Mouse (Mus musculus): Measurements from ENCODE around the gene Rapgef1. TPM values are rescaled to one million over a fixed set of nuclear protein-coding genes. Genes with fewer than 3 reads are reported as not detected.
A peak's percentile ranks its signal among the peaks of the same experiment; 100 is the strongest.

Rapgef1 gene
- polyA plus RNA-seq, 1 experiment from 2014 or later = 23.5 TPM

DNA sequence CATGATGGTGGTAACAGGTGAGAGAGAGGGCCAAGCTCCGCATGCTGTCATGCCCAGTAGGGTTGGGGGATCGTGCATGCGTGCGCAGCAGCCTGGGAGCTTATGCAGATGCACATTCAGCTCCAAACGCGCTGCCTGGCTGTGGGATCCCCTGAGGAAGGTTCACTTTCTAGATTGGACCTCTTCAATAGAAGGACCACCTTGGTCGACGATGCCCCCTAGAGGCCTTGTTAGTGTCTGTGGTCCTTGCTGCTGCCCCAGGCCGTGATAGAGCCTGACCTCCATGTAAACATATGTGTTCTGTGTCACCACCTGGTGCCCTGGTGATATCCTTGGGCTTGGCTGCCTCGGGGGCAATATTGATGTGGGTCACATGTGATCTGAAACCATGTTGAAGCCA is 30.3 kb upstream of the Rapgef1 start:
- Histone ChIP-seq H3K27me3 (ENCODE audit: control insufficient read depth, insufficient read depth, low read length) (no peaks in the 10 kb centered on the region), H3K4me2 (ENCODE audit: low read depth) (no peak overlapping the region), H3K4me3 (ENCODE audit: low read depth, low read length) (no peak overlapping the region), H3K27ac (ENCODE audit: low read depth, low read length) (no peak overlapping the region), H3K9me3 (ENCODE audit: control insufficient read depth, low read length) (no peaks in the 10 kb centered on the region), H3K36me3 (ENCODE audit: control insufficient read depth, insufficient read depth, low read length) (no peaks in the 10 kb centered on the region), H3K9ac (ENCODE audit: low read length) (no peak overlapping the region), H3K4me1 (ENCODE audit: control insufficient read depth, insufficient read depth, low read length) (peaks cover 5% of the 10 kb centered on the region; the same call in 1 of the 2 replicates)
- WGBS = 18% methylated on average over 10 of the region's 10 CpGs
- DNase-seq (ENCODE audit: low spot score) (peak; percentile 43), ATAC-seq (ENCODE audit: insufficient read depth, low FRiP score, low TSS enrichment) (no peak)

- Histone ChIP-seq H3K27me3 (ENCODE audit: control insufficient read depth, insufficient read depth, low read length) (no peaks in the 10 kb centered on the region), H3K9ac (ENCODE audit: low read length) (no peak overlapping the region), H3K27ac (ENCODE audit: low read depth, low read length) (no peak overlapping the region), H3K4me2 (ENCODE audit: low read depth) (no peak overlapping the region), H3K9me3 (ENCODE audit: control insufficient read depth, low read length) (no peaks in the 10 kb centered on the region), H3K4me3 (ENCODE audit: low read depth, low read length) (no peak overlapping the region), H3K4me1 (ENCODE audit: control insufficient read depth, insufficient read depth, low read length) (no peaks in the 10 kb centered on the region), H3K36me3 (ENCODE audit: control insufficient read depth, insufficient read depth, low read length) (no peaks in the 10 kb centered on the region)
- ATAC-seq (ENCODE audit: insufficient read depth, low FRiP score, low TSS enrichment) (no peak), DNase-seq (ENCODE audit: low spot score) (no peak)
- WGBS = 90% methylated on average over 6 of the region's 6 CpGs
Observed at GRCm38 (mm10) chr2:29591626-29592025, 27.9 kb upstream of the Rapgef1 start.

DNA sequence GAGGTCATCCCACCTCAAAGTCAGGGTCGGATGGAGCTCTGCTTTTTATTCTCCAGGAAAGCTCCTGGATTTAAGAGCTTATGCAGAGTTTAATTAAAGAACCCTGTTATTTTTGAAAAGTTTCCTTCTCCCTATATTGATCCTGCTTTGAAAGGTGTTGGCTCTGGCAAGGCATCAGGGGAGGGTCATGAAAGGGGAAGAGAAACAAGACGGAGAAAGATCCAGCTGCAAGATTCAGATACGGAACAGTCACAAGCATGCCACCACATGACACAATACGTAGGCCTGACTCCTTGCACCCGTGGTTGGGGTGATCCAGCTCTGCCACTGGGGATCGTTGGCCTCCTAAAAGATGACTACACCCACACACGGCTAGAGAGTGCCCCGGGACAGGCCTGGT is 27.0 kb upstream of the Rapgef1 start:
- H3K4me3 ChIP-seq (ENCODE audit: low read depth, low read length) = no peak overlapping the region
- no peaks in the 10 kb centered on the region for H3K36me3 ChIP-seq (ENCODE audit: control insufficient read depth, insufficient read depth, low read length)
- H3K9ac ChIP-seq (ENCODE audit: low read length) = no peak overlapping the region
- H3K27ac ChIP-seq (ENCODE audit: low read depth, low read length) = no peak overlapping the region
- H3K4me2 ChIP-seq (ENCODE audit: low read depth) = no peak overlapping the region
- ATAC-seq (ENCODE audit: insufficient read depth, low FRiP score, low TSS enrichment) = no peak
- no peaks in the 10 kb centered on the region for H3K27me3 ChIP-seq (ENCODE audit: control insufficient read depth, insufficient read depth, low read length)
- WGBS = 74% methylated on average over 8 of the region's 8 CpGs
- no peak for DNase-seq (ENCODE audit: low spot score)
- no peaks in the 10 kb centered on the region for H3K4me1 ChIP-seq (ENCODE audit: control insufficient read depth, insufficient read depth, low read length)
- H3K9me3 ChIP-seq (ENCODE audit: control insufficient read depth, low read length) = no peaks in the 10 kb centered on the region

DNA sequence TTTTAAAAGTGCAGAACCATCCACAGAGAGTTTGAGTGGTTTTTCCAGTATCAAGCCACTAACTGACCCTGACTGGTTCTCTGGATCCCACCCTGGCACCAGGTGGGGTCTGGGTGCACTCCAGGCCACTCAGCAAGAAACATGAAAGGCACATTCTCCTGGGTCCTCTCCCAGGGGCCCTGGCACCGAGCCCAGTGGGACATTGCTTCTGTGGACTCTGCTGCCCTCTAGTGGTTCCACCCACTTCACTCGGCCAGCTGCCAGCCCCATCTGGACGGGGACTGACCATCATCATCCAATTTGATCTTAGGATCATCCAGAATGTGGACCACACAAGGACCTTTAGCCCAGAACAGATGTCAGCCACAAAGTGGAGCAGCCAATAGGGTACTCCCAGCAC is 15.6 kb upstream of the Rapgef1 start:
- WGBS = 0% methylated on average over 3 of the region's 3 CpGs
- Histone ChIP-seq H3K36me3 (ENCODE audit: control insufficient read depth, insufficient read depth, low read length) (no peaks in the 10 kb centered on the region), H3K4me3 (ENCODE audit: low read depth, low read length) (no peak overlapping the region), H3K27me3 (ENCODE audit: control insufficient read depth, insufficient read depth, low read length) (no peaks in the 10 kb centered on the region), H3K4me1 (ENCODE audit: control insufficient read depth, insufficient read depth, low read length) (no peaks in the 10 kb centered on the region), H3K9ac (ENCODE audit: low read length) (no peak overlapping the region), H3K4me2 (ENCODE audit: low read depth) (no peak overlapping the region), H3K9me3 (ENCODE audit: control insufficient read depth, low read length) (no peaks in the 10 kb centered on the region), H3K27ac (ENCODE audit: low read depth, low read length) (no peak overlapping the region)
- ATAC-seq (ENCODE audit: insufficient read depth, low FRiP score, low TSS enrichment) = no peak
- DNase-seq (ENCODE audit: low spot score) = peak; percentile 82

DNA sequence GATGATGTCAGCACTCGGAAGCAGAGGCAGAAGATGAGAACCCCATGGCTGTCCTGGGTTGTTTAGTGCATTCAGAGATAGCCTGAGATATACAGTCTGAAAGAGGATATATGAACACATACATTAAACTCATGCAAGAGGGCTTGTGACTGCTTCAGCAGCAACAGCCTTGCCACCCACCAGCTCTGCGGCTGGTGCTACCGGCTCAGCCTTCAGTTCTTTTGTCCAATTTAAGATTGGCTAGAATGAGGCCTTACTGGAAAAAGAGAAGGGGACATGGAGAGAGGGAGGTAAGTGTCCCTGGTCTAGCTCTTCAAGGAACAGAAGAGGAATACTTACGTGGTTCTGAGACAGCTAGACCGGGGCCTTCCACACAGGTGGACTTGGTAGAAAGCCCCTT is 13.9 kb upstream of the Rapgef1 start:
- Histone ChIP-seq H3K27me3 (ENCODE audit: control insufficient read depth, insufficient read depth, low read length) (no peaks in the 10 kb centered on the region), H3K4me1 (ENCODE audit: control insufficient read depth, insufficient read depth, low read length) (no peaks in the 10 kb centered on the region), H3K9me3 (ENCODE audit: control insufficient read depth, low read length) (no peaks in the 10 kb centered on the region), H3K4me3 (ENCODE audit: low read depth, low read length) (no peak overlapping the region), H3K36me3 (ENCODE audit: control insufficient read depth, insufficient read depth, low read length) (no peaks in the 10 kb centered on the region), H3K27ac (ENCODE audit: low read depth, low read length) (no peak overlapping the region), H3K4me2 (ENCODE audit: low read depth) (no peak overlapping the region), H3K9ac (ENCODE audit: low read length) (no peak overlapping the region)
- DNase-seq (ENCODE audit: low spot score) (no peak), ATAC-seq (ENCODE audit: insufficient read depth, low FRiP score, low TSS enrichment) (no peak)
- WGBS = 91% methylated on average over 5 of the region's 5 CpGs

- Histone ChIP-seq H3K27me3 (ENCODE audit: control insufficient read depth, insufficient read depth, low read length) (no peaks in the 10 kb centered on the region), H3K9me3 (ENCODE audit: control insufficient read depth, low read length) (no peaks in the 10 kb centered on the region), H3K36me3 (ENCODE audit: control insufficient read depth, insufficient read depth, low read length) (no peaks in the 10 kb centered on the region), H3K27ac (ENCODE audit: low read depth, low read length) (no peak overlapping the region), H3K4me3 (ENCODE audit: low read depth, low read length) (no peak overlapping the region), H3K4me1 (ENCODE audit: control insufficient read depth, insufficient read depth, low read length) (no peaks in the 10 kb centered on the region), H3K4me2 (ENCODE audit: low read depth) (no peak overlapping the region), H3K9ac (ENCODE audit: low read length) (no peak overlapping the region)
- DNase-seq (ENCODE audit: low spot score) (no peak), ATAC-seq (ENCODE audit: insufficient read depth, low FRiP score, low TSS enrichment) (no peak)
- 47% methylated on average over 6 of the region's 6 CpGs for WGBS
Observed at GRCm38 (mm10) chr2:29606460-29606859, 13.1 kb upstream of the Rapgef1 start.

GRCm38 (mm10) chr2:29617341-29617740 is 2.2 kb upstream of the Rapgef1 start:
- 100% methylated on average over 1 of the region's 1 CpGs for WGBS
- Histone ChIP-seq H3K9ac (ENCODE audit: low read length) (no peak overlapping the region), H3K27ac (ENCODE audit: low read depth, low read length) (no peak overlapping the region), H3K9me3 (ENCODE audit: control insufficient read depth, low read length) (no peaks in the 10 kb centered on the region), H3K4me3 (ENCODE audit: low read depth, low read length) (no peak overlapping the region), H3K36me3 (ENCODE audit: control insufficient read depth, insufficient read depth, low read length) (no peaks in the 10 kb centered on the region), H3K4me1 (ENCODE audit: control insufficient read depth, insufficient read depth, low read length) (peaks cover 11% of the 10 kb centered on the region), H3K27me3 (ENCODE audit: control insufficient read depth, insufficient read depth, low read length) (no peaks in the 10 kb centered on the region), H3K4me2 (ENCODE audit: low read depth) (no peak overlapping the region)
- DNase-seq (ENCODE audit: low spot score) (no peak), ATAC-seq (ENCODE audit: insufficient read depth, low FRiP score, low TSS enrichment) (no peak)

GRCm38 (mm10) chr2:29618926-29619483 is 515 bp upstream of the Rapgef1 start:
- no peak for ATAC-seq (ENCODE audit: insufficient read depth, low FRiP score, low TSS enrichment)
- Histone ChIP-seq H3K36me3 (ENCODE audit: control insufficient read depth, insufficient read depth, low read length) (no peaks in the 10 kb centered on the region), H3K4me3 (ENCODE audit: low read depth, low read length) (no peak overlapping the region; the same call in 1 of the 2 replicates), H3K4me1 (ENCODE audit: control insufficient read depth, insufficient read depth, low read length) (peaks cover 13% of the 10 kb centered on the region), H3K4me2 (ENCODE audit: low read depth) (no peak overlapping the region), H3K27ac (ENCODE audit: low read depth, low read length) (no peak overlapping the region), H3K9me3 (ENCODE audit: control insufficient read depth, low read length) (no peaks in the 10 kb centered on the region), H3K9ac (ENCODE audit: low read length) (no peak overlapping the region; the same call in 1 of the 2 replicates), H3K27me3 (ENCODE audit: control insufficient read depth, insufficient read depth, low read length) (no peaks in the 10 kb centered on the region)
- WGBS = 65% methylated on average over 8 of the region's 8 CpGs
- DNase-seq (ENCODE audit: low spot score) = no peak

DNA sequence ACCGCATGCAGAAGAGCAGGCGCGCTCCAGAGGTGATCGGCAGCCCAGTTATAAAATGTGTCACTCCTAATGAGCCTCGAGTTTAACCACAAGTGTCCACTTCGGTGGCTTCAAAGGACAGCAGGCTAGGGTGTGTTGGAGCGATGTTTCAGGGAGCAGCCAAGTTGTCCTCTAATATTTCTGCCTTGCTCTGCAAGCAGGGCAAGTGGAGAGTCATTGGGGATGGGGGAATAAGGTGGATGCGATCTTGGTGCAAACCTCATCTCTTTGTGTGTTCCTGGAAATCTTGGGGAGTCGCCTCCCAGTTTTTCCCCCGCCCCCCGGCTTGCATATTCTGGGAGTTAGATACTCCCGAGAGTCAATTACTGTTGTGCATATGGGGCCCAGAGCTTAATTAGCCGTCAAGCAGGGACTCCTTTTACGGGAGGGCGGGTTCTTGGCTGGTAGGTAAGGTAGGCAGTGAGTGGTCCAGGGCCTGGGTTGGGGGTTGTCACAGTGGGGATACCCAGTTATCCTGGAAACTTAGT is 844 bp downstream of the Rapgef1 start:
- Histone ChIP-seq H3K4me1 (ENCODE audit: control insufficient read depth, insufficient read depth, low read length) (peaks cover 13% of the 10 kb centered on the region), H3K9me3 (ENCODE audit: control insufficient read depth, low read length) (no peaks in the 10 kb centered on the region), H3K9ac (ENCODE audit: low read length) (peak overlapping the region; percentile 94), H3K27me3 (ENCODE audit: control insufficient read depth, insufficient read depth, low read length) (no peaks in the 10 kb centered on the region), H3K4me2 (ENCODE audit: low read depth) (peak overlapping the region; percentile 89), H3K36me3 (ENCODE audit: control insufficient read depth, insufficient read depth, low read length) (no peaks in the 10 kb centered on the region), H3K4me3 (ENCODE audit: low read depth, low read length) (peak overlapping the region; percentile 81), H3K27ac (ENCODE audit: low read depth, low read length) (peak overlapping the region; percentile 82)
- no peak for ATAC-seq (ENCODE audit: insufficient read depth, low FRiP score, low TSS enrichment)
- WGBS = 1% methylated on average over 15 of the region's 15 CpGs
- DNase-seq (ENCODE audit: low spot score) = no peak
